Mouse (Mus musculus) bone marrow macrophage, adult 2 months (primary cell): Measurements from ENCODE around the gene Brd1.

Source experiments
- CTCF ChIP-seq: IDR thresholded peaks from 2 replicates; pipeline ENCODE4 v1.5.1; 2012; ENCODE audit warnings: low read depth, mild to moderate bottlenecking, low read length, moderate library complexity
- POLR2A ChIP-seq: IDR thresholded peaks from 2 replicates; pipeline ENCODE4 v1.6.1; 2012; ENCODE audit warnings: mild to moderate bottlenecking, low read depth, low read length, borderline replicate concordance

DNA sequence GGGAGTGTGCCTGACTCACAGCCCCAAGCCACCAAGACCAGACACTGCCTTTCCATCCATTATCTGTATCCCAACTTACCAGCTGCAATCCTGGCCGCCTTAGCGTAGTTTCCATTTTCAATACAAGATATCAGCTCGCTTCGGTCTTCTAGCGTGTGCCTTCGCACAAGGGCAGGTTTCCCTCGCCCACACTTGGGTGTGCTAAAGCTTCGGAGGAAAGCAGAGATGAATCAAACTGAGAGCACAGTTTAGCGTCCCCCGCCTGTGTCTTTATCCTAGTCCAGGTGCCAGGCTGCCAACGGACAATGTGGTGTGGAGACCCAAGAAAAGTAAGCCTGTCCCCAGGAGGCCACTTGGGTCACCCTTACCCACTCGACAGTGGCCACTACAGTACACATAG, 42.9 kb downstream of the Brd1 start:
- TF ChIP-seq CTCF, result no peak
- no peak for TF ChIP-seq POLR2A
